Mouse (Mus musculus): Measurements from ENCODE around the gene Cdkn2b.

Cdkn2b gene

GRCm38 (mm10) chr4:89289028-89289427 is 21.8 kb downstream of the Cdkn2b start:
- no peak for DNase-seq (ENCODE audit: low spot score in 2 of 2)

DNA sequence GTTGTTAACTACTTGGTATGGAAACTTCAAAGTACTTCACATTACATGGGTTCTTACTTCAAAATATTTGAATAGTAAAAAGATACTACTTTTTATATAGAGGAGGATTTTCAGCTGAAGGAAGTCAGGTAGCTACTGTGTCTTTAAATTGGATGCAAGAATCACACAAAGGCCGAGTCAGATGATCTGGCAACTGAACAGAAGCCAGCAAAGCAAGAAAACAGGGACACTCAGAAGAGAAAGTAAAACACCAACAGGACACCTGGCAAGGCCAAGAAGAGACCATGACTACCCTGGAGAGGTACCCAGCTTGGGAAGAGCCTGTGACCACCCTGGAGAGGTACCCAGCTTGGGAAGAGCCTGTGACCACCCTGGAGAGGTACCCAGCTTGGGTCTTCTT is 24.3 kb downstream of the Cdkn2b start:
- DNase-seq (ENCODE audit: low spot score in 2 of 2) = no peak

- no peak for DNase-seq (ENCODE audit: low spot score in 2 of 2)
Observed at GRCm38 (mm10) chr4:89285688-89286087, 25.2 kb downstream of the Cdkn2b start.

DNA sequence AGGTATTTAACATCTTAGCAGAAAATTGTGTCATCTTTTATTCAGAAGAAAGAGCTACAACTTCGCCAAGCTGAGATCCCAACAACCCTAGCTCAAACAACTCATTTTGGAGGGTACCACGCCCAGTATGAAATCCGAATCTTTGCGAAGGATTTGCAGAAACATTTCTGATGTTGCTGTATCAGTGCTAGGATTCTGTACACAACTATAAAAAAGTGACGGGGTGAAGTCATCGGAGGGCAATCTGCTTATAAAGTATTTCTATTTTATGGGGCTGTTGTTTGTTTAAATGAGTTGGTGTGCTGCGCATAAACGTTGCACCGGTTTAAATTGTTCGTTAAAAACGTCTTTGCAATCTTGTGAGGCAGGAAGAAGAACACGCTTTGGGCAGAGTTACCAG is 28.2 kb downstream of the Cdkn2b start:
- no peak for DNase-seq (ENCODE audit: low spot score in 2 of 2)

- DNase-seq (ENCODE audit: low spot score in 2 of 2) = no peak
Observed at GRCm38 (mm10) chr4:89282036-89282566, 28.7 kb downstream of the Cdkn2b start.

DNA sequence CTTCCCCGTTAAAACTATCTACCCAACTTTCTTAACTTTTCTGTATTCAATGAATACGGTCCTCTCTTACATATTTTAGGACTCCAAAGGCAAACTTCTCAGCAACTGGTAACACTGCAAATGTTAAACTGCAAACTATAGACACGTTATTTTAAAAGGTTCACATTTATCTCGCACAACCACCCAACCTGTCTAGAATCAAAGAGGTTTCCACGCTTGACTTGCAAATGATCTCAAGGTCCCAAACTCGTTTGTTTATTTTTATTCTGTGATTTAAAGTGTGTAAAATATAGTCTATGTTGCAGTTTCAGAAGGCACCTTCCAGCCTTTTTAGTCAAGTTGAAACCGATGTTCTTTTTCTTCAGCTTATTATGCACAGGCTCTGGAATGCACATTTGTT is 29.6 kb downstream of the Cdkn2b start:
- DNase-seq (ENCODE audit: low spot score in 2 of 2) = no peak

GRCm38 (mm10) chr4:89279641-89280040 is 31.2 kb downstream of the Cdkn2b start:
- no peak for DNase-seq (ENCODE audit: low spot score in 2 of 2)

GRCm38 (mm10) chr4:89277381-89277940 is 33.4 kb downstream of the Cdkn2b start:
- DNase-seq (ENCODE audit: low spot score in 2 of 2) = no peak

- DNase-seq (ENCODE audit: low spot score in 2 of 2) = no peak
Observed at GRCm38 (mm10) chr4:89276669-89277219, 34.1 kb downstream of the Cdkn2b start.

GRCm38 (mm10) chr4:89275811-89276584 is 34.8 kb downstream of the Cdkn2b start:
- DNase-seq (ENCODE audit: low spot score in 2 of 2) = no peak

GRCm38 (mm10) chr4:89274829-89275548 is 35.9 kb downstream of the Cdkn2b start:
- no peak for DNase-seq (ENCODE audit: low spot score in 2 of 2)

GRCm38 (mm10) chr4:89274006-89274405 is 36.8 kb downstream of the Cdkn2b start:
- DNase-seq (ENCODE audit: low spot score in 2 of 2) = no peak

DNA sequence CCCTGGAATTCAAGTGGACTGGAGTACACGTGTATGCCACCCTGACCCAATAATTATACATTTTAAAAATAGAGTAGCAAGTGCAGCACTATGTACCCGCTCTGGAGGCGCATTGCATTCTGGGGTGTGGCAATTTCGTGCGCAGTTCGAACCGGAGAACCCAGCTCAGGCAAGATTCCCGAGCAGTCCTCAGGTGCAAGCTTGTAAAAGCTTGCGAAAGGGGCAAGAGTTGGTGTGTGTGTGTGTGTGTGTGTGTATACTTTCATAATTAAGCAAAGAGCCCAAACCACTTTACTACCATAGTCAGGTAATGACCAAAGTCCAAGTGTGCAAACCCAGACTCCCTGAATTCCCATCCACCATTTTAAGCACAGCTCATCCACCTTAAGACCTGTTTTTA is 37.3 kb downstream of the Cdkn2b start:
- DNase-seq (ENCODE audit: low spot score in 2 of 2) = no peak

- DNase-seq (ENCODE audit: low spot score in 2 of 2) = no peak
Observed at GRCm38 (mm10) chr4:89272961-89273540, 37.8 kb downstream of the Cdkn2b start.

- DNase-seq (ENCODE audit: low spot score in 2 of 2) = no peak
Observed at GRCm38 (mm10) chr4:89272101-89272718, 38.6 kb downstream of the Cdkn2b start.

DNA sequence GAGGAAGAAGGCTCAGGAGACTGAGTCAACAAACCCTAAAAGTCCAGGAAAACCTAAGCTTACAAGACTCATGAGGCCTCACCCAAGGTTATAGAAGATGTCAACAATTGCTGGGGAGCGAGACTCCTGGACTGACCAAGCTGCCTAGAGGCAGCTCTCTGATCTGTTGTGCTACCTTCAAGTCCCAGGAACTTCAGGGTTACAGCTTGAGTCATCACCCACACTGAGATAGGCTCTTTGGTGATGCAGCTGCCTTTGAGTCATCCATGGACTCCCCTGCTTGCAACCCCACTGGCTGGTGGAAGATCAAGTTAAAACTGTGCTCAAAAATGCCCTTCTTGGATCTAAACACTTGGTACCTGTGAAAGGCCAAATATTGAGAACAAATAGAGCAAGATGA is 53.1 kb downstream of the Cdkn2b start:
- DNase-seq (ENCODE audit: low spot score in 2 of 2) = no peak
